8 mouse cellular contexts compared by ENCODE assay signal in the genomic region with DNA sequence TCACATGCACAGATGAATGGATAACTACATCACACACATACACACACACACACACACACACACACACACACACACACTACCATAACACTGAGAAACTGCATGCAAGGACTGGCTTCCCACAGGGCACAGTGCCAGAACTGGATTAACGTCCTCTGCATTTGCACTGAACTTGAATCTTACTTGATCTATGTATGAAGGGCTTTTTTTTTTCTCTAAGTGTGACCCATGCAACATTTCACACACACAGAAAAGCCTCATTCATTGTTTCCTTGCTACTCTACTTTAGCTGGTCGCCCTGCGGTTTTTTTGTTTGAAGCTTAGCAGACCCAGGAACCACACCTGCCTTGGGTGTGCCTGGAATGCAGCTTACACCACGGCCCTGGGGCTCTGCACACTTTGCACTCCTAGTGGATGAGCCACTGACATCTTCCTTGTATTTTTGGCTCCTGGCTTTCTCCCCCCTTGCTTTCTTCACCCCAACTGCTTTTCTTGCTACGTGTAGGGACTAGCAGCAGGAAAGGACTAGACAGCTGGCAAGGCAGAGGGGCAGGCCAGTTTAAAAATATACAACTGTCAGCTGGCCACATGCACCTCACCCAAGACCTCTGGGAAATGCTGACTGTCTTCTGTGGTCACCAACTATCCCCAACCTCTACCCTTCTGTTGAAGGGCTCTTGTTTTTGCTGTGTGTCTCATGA. TPM values are rescaled to one million over a fixed set of nuclear protein-coding genes. Genes with fewer than 3 reads are reported as not detected.
DNase-seq lines count a peak whose midpoint lies in the region; ATAC-seq and TF ChIP-seq lines count a peak whose summit lies in the region.

No protein-coding gene starts in this region.

- no peak for TF ChIP-seq RAD21 in CH12.LX (IDR thresholded peaks at IDR 0.05; ENCODE audit: low read depth, low read length)

- dilution Hi-C loops in CH12.LX (cut with MboI; ENCODE audit: extremely low pct_ligation_motif_present, extremely low pct_unique_long_range_greater_than_20kb, low sequenced_read_pairs), result no loop called here

- no peak overlapping the region for H3K4me3 ChIP-seq in heart, embryonic 16.5 days (ENCODE audit: low read length)
- H3K4me3 ChIP-seq in heart, embryonic 11.5 days (ENCODE audit: low read depth, low read length), result no peak overlapping the region
- no peak overlapping the region for H3K4me3 ChIP-seq in CH12.LX (replicated peaks in 1 of 3; ENCODE audit: low read depth in 2 of 3, low read length in 2 of 3, poor library complexity in 1 of 3)

- H3K27me3 ChIP-seq in heart, embryonic 16.5 days (ENCODE audit: control insufficient read depth, insufficient read depth, low read length), result no peaks in the 10 kb centered on the region
- H3K27me3 ChIP-seq in heart, embryonic 11.5 days (ENCODE audit: control insufficient read depth, insufficient read depth, low read length), result no peaks in the 10 kb centered on the region
- no peaks in the 10 kb centered on the region for H3K27me3 ChIP-seq in CH12.LX (replicated peaks)

- peak; percentile 42 for DNase-seq in CH12.LX (ENCODE audit: extremely low read depth)
- DNase-seq in adrenal gland, adult 2 months, result no peak
- no peak for DNase-seq in adrenal gland, postnatal 25 days
- DNase-seq in left cerebral cortex, adult 18-20 months (ENCODE audit: low spot score in 2 of 2), result no peak

- H3K36me3 ChIP-seq in heart, embryonic 16.5 days (ENCODE audit: control insufficient read depth, insufficient read depth), result no peaks in the 10 kb centered on the region
- H3K36me3 ChIP-seq in heart, embryonic 11.5 days (ENCODE audit: control insufficient read depth, insufficient read depth, low read length), result no peaks in the 10 kb centered on the region
- H3K36me3 ChIP-seq in CH12.LX (replicated peaks in 1 of 2; ENCODE audit: control insufficient read depth in 1 of 2, insufficient read depth in 1 of 2, low read length in 1 of 2), result no peaks in the 10 kb centered on the region

- no peaks in the 10 kb centered on the region for H3K79me2 ChIP-seq in CH12.LX (replicated peaks; ENCODE audit: control insufficient read depth, extremely low read depth, insufficient read depth, poor library complexity, severe bottlenecking)

- H3K9me3 ChIP-seq in heart, embryonic 16.5 days (replicated peaks; ENCODE audit: control insufficient read depth, low read length), result no peaks in the 10 kb centered on the region
- no peaks in the 10 kb centered on the region for H3K9me3 ChIP-seq in heart, embryonic 11.5 days (replicated peaks; ENCODE audit: control insufficient read depth, low read length)
- no peaks in the 10 kb centered on the region for H3K9me3 ChIP-seq in CH12.LX (replicated peaks; ENCODE audit: low read length)

- no peak overlapping the region for H3K9ac ChIP-seq in heart, embryonic 16.5 days (ENCODE audit: low read length)
- H3K9ac ChIP-seq in heart, embryonic 11.5 days (ENCODE audit: low read depth, low read length), result no peak overlapping the region
- H3K9ac ChIP-seq in CH12.LX (ENCODE audit: insufficient read depth, low read depth), result 0 out of 2 replicates have a peak overlapping the region, but pooled peaks have one; percentile 12

- 36% methylated on average over 5 of the region's 5 CpGs for WGBS in heart, embryonic 16.5 days
- 46% methylated on average over 5 of the region's 5 CpGs for WGBS in heart, embryonic 11.5 days (ENCODE audit: insufficient replicate concordance)

- TF ChIP-seq EP300 in CH12.LX (IDR thresholded peaks at IDR 0.05; ENCODE audit: low read length), result no peak; the same call in 1 of the 2 replicates

- H3K4me1 ChIP-seq in heart, embryonic 16.5 days (ENCODE audit: control insufficient read depth, insufficient read depth, low read length), result peaks cover 15% of the 10 kb centered on the region
- H3K4me1 ChIP-seq in heart, embryonic 11.5 days (ENCODE audit: control insufficient read depth, insufficient read depth, low read length), result no peaks in the 10 kb centered on the region
- peaks cover 5 to 26% of the 10 kb centered on the region in 2 experiments; a peak in 3 of 4 replicates for H3K4me1 ChIP-seq in CH12.LX (ENCODE audit: control insufficient read depth in 1 of 2, insufficient read depth in 2 of 2)

- TF ChIP-seq CTCF in CH12.LX (conservative IDR thresholded peaks at IDR 0.05 in 1 of 2, IDR thresholded peaks at IDR 0.05 in 1 of 2; ENCODE audit: low read depth in 2 of 2, low read length in 2 of 2), result no peak

- H3K4me2 ChIP-seq in heart, embryonic 16.5 days (ENCODE audit: low read depth, low read length), result no peak overlapping the region
- no peak overlapping the region for H3K4me2 ChIP-seq in heart, embryonic 11.5 days
- H3K4me2 ChIP-seq in CH12.LX (ENCODE audit: insufficient read depth, low read depth, poor library complexity, severe bottlenecking), result no peak overlapping the region

- H3K27ac ChIP-seq in heart, embryonic 16.5 days (ENCODE audit: low read length), result no peak overlapping the region; the same call in 1 of the 2 replicates
- no peak overlapping the region for H3K27ac ChIP-seq in heart, embryonic 11.5 days (ENCODE audit: low read depth, low read length)
- H3K27ac ChIP-seq in CH12.LX (ENCODE audit: insufficient read depth, low read depth), result 0 out of 2 replicates have a peak overlapping the region, but pooled peaks have one; percentile 21

- in situ Hi-C loops in CH12.LX (cut with MboI; ENCODE audit: low pct_ligation_motif_present, low pct_unique_long_range_greater_than_20kb, low sequenced_read_pairs), result no loop called here

- ATAC-seq in heart, embryonic 16.5 days (replicated peaks; ENCODE audit: extremely low read depth, insufficient read depth, low FRiP score), result 0 out of 2 replicates have a peak, but pooled peaks have one; percentile 30
- no peak for ATAC-seq in heart, embryonic 11.5 days (replicated peaks; ENCODE audit: insufficient number of reproducible peaks, low FRiP score, low TSS enrichment)
- peak; percentile 84 for ATAC-seq in common myeloid progenitor, adult 5-6 weeks (replicated peaks; ENCODE audit: low read depth, poor library complexity, severe bottlenecking)
- 0 out of 2 replicates have a peak, but pooled peaks have one; percentile 47 for ATAC-seq in megakaryocyte-erythroid progenitor cell, adult 5-6 weeks (replicated peaks; ENCODE audit: low FRiP score, low TSS enrichment, poor library complexity, severe bottlenecking)

- TF ChIP-seq POLR2A in CH12.LX (IDR thresholded peaks at IDR 0.05; ENCODE audit: low read depth, low read length), result no peak

TF ChIP-seq in CH12.LX, 34 proteins besides CTCF, POLR2A, EP300 and RAD21:
- TF ChIP-seq MAFK (IDR thresholded peaks at IDR 0.05; ENCODE audit: insufficient replicate concordance, low read length), result 0 out of 2 replicates have a peak, but pooled peaks have one; percentile 7
- TF ChIP-seq IRF4 (IDR thresholded peaks at IDR 0.05; ENCODE audit: low read depth, low read length), result peak; percentile 19; the same call in 1 of the 2 replicates
- peak; percentile 51 for TF ChIP-seq BHLHE40 (IDR thresholded peaks at IDR 0.05; ENCODE audit: low read depth, low read length)
- TF ChIP-seq MEF2A (IDR thresholded peaks at IDR 0.05; ENCODE audit: borderline replicate concordance, low read depth, low read length), result peak; percentile 83
- TF ChIP-seq ETS1 (conservative IDR thresholded peaks at IDR 0.05; ENCODE audit: low read depth, low read length), result peak; percentile 86
- TF ChIP-seq JUND (conservative IDR thresholded peaks at IDR 0.05; ENCODE audit: low read depth, low read length), result no peak
- TF ChIP-seq TCF12 (IDR thresholded peaks at IDR 0.05; ENCODE audit: low read depth, low read length), result peak; percentile 47; the same call in 1 of the 2 replicates
- no peak for TF ChIP-seq ZC3H11A (IDR thresholded peaks at IDR 0.05; ENCODE audit: low read depth, low read length)
- TF ChIP-seq ZNF384 (IDR thresholded peaks at IDR 0.05; ENCODE audit: low read depth, low read length), result peak; percentile 43; the same call in 1 of the 2 replicates
- TF ChIP-seq UBTF (IDR thresholded peaks at IDR 0.05; ENCODE audit: low read depth, low read length), result no peak
- no peak for TF ChIP-seq NELFE (IDR thresholded peaks at IDR 0.05; ENCODE audit: low read depth, low read length)
- no peak for TF ChIP-seq USF2 (conservative IDR thresholded peaks at IDR 0.05; ENCODE audit: low read depth, low read length)
- TF ChIP-seq NRF1 (IDR thresholded peaks at IDR 0.05; ENCODE audit: low read depth, low read length), result no peak
TF ChIP-seq in CH12.LX: peak in this region for 7.

RNA-seq across cellular contexts. Expression of gene Atp1b3, which starts 51.8 kb away (rescaled TPM):
- polyA plus RNA-seq in heart, embryonic 16.5 days (2015; fragmentation: Nextera tagmentation; extraction: Ambion mirVana), result 125 and 136 TPM in 2 replicates
- polyA plus RNA-seq in heart, embryonic 11.5 days (2014; fragmentation: Nextera tagmentation; extraction: Ambion mirVana), result 149 and 177 TPM in 2 replicates
- total RNA-seq in CH12.LX (2012; rRNA removed), result 66.4 and 77.6 TPM in 2 replicates
- 89.8 and 102 TPM in 2 replicates for total RNA-seq in CH12.LX (2014; rRNA removed)
- polyA plus RNA-seq in CH12.LX (2012; ENCODE audit: insufficient read length, low read depth), result 106 and 129 TPM in 2 replicates
- total RNA-seq in common myeloid progenitor, adult 5-6 weeks (2017), result 146 and 155 TPM in 2 replicates
- 97.9 and 117 TPM in 2 replicates for total RNA-seq in megakaryocyte-erythroid progenitor cell, adult 5-6 weeks (2014; fragmentation: Nextera tagmentation)
- 84.7 and 100 TPM in 2 replicates for total RNA-seq in megakaryocyte-erythroid progenitor cell, adult 5-6 weeks (2017)
- total RNA-seq in adrenal gland, adult 2 months (2021), result 100 to 1,000 TPM; 171 to 203 TPM
- polyA plus RNA-seq in adrenal gland, adult 2 months (2012; rRNA removed), result 90.2 and 106 TPM in 2 replicates
- 192 and 215 TPM in 2 replicates for total RNA-seq in adrenal gland, postnatal 25 days (2021)
- 100 to 1,000 TPM in 1 of 2 experiments, 10 to 100 TPM in 1; 89.6 to 100 TPM for total RNA-seq in left cerebral cortex, adult 18-20 months (2021)
